In genomic region chr1:133424547-133425140, GRCm38 (mm10) we compare ENCODE assay signal across 8 mouse cellular contexts. TPM values are rescaled to one million over a fixed set of nuclear protein-coding genes. Genes with fewer than 3 reads are reported as not detected.
DNase-seq lines count a peak whose midpoint lies in the region; ATAC-seq lines count a peak whose summit lies in the region.

No protein-coding gene starts in this region.

- H3K4me1 ChIP-seq in heart, embryonic 13.5 days: peaks cover 22% of the 10 kb centered on the region
- peaks cover 3% of the 10 kb centered on the region for H3K4me1 ChIP-seq in brown adipose tissue, adult 24 weeks (ENCODE audit: control insufficient read depth, insufficient read depth, insufficient read length, low read length)
- H3K4me1 ChIP-seq in hindbrain, embryonic 13.5 days (replicated peaks): peaks cover 28% of the 10 kb centered on the region
- H3K4me1 ChIP-seq in midbrain, embryonic 14.5 days (ENCODE audit: control insufficient read depth, insufficient read depth, low read length): peaks cover 15% of the 10 kb centered on the region; the same call in 1 of the 2 replicates

- 55% methylated on average over 4 of the region's 4 CpGs for WGBS in heart, embryonic 13.5 days
- WGBS in hindbrain, embryonic 13.5 days: 60% methylated on average over 4 of the region's 4 CpGs
- WGBS in midbrain, embryonic 14.5 days: 55% methylated on average over 4 of the region's 4 CpGs

- intact Hi-C loops in heart, postnatal 25 days (cut with DNase I): loop anchor here (2.0 kb wide), 1 partner anchor 24 kb away; no protein-coding TSS in a partner anchor

- DNase-seq in heart, postnatal 25 days (ENCODE audit: low spot score): no peak
- no peak for DNase-seq in midbrain, embryonic 14.5 days
- no peak for DNase-seq in cerebellum, postnatal 10 days

- H3K27ac ChIP-seq in heart, embryonic 13.5 days (replicated peaks): no peak overlapping the region
- peak overlapping the region; percentile 37; the same call in 1 of the 2 replicates for H3K27ac ChIP-seq in brown adipose tissue, adult 24 weeks (replicated peaks; ENCODE audit: low read depth, low read length)
- no peak overlapping the region for H3K27ac ChIP-seq in hindbrain, embryonic 13.5 days
- no peak overlapping the region for H3K27ac ChIP-seq in midbrain, embryonic 14.5 days (replicated peaks; ENCODE audit: low read depth, low read length)

- H3K27me3 ChIP-seq in heart, embryonic 13.5 days (replicated peaks): peaks cover 18% of the 10 kb centered on the region
- no peaks in the 10 kb centered on the region for H3K27me3 ChIP-seq in hindbrain, embryonic 13.5 days
- H3K27me3 ChIP-seq in midbrain, embryonic 14.5 days (ENCODE audit: control insufficient read depth, insufficient read depth, low read length): no peaks in the 10 kb centered on the region

- no peak for ATAC-seq in heart, embryonic 13.5 days (ENCODE audit: extremely low read depth, insufficient number of reproducible peaks, low FRiP score, low TSS enrichment)
- ATAC-seq in hindbrain, embryonic 13.5 days (ENCODE audit: low FRiP score): no peak
- ATAC-seq in midbrain, embryonic 14.5 days (ENCODE audit: low FRiP score, low TSS enrichment): peak; percentile 22
- ATAC-seq in megakaryocyte progenitor cell, adult 5-6 weeks (replicated peaks; ENCODE audit: poor library complexity): no peak
- no peak for ATAC-seq in monocyte, adult 5-6 weeks (replicated peaks; ENCODE audit: insufficient number of reproducible peaks, low FRiP score, low TSS enrichment, poor library complexity, severe bottlenecking)

- no peak overlapping the region for H3K9ac ChIP-seq in heart, embryonic 13.5 days
- no peak overlapping the region for H3K9ac ChIP-seq in hindbrain, embryonic 13.5 days
- no peak overlapping the region for H3K9ac ChIP-seq in midbrain, embryonic 14.5 days (replicated peaks; ENCODE audit: low read length)

- H3K4me2 ChIP-seq in heart, embryonic 13.5 days: peak overlapping the region; percentile 99
- peak overlapping the region; percentile 99 for H3K4me2 ChIP-seq in hindbrain, embryonic 13.5 days
- H3K4me2 ChIP-seq in midbrain, embryonic 14.5 days (ENCODE audit: low read length): peak overlapping the region; percentile 98

- no peaks in the 10 kb centered on the region for H3K36me3 ChIP-seq in heart, embryonic 13.5 days
- H3K36me3 ChIP-seq in hindbrain, embryonic 13.5 days: no peaks in the 10 kb centered on the region
- H3K36me3 ChIP-seq in midbrain, embryonic 14.5 days (ENCODE audit: control insufficient read depth, insufficient read depth, low read length): no peaks in the 10 kb centered on the region

- peak overlapping the region; percentile 83; the same call in 1 of the 2 replicates for H3K4me3 ChIP-seq in heart, embryonic 13.5 days
- H3K4me3 ChIP-seq in brown adipose tissue, adult 24 weeks (ENCODE audit: insufficient read depth, low read depth, low read length): 0 out of 2 replicates have a peak overlapping the region, but pooled peaks have one; percentile 18
- peak overlapping the region; percentile 81 for H3K4me3 ChIP-seq in hindbrain, embryonic 13.5 days
- H3K4me3 ChIP-seq in midbrain, embryonic 14.5 days (replicated peaks; ENCODE audit: low read depth, low read length): peak overlapping the region; percentile 77

- H3K9me3 ChIP-seq in heart, embryonic 13.5 days: peaks cover 8% of the 10 kb centered on the region
- H3K9me3 ChIP-seq in hindbrain, embryonic 13.5 days: no peaks in the 10 kb centered on the region
- H3K9me3 ChIP-seq in midbrain, embryonic 14.5 days (ENCODE audit: control insufficient read depth, low read length): no peaks in the 10 kb centered on the region

RNA-seq across cellular contexts. Expression of gene Sox13, which starts 0.5 kb away (rescaled TPM):
- polyA plus RNA-seq in heart, embryonic 13.5 days (2015; fragmentation: Nextera tagmentation; extraction: Ambion mirVana): 4.3 and 4.9 TPM in 2 replicates
- 10 to 100 TPM; 15.2 to 19.9 TPM for total RNA-seq in heart, postnatal 25 days (2021)
- 5.5 and 6.6 TPM in 2 replicates for polyA plus RNA-seq in brown adipose tissue, adult 24 weeks (2012; ENCODE audit: insufficient read depth, insufficient read length, missing spikeins)
- polyA plus RNA-seq in hindbrain, embryonic 13.5 days (2015; fragmentation: Nextera tagmentation; extraction: Ambion mirVana): 7.9 and 8.0 TPM in 2 replicates
- 5.9 and 9.7 TPM in 2 replicates for polyA plus RNA-seq in midbrain, embryonic 14.5 days (2014; fragmentation: Nextera tagmentation; extraction: Ambion mirVana)
- total RNA-seq in megakaryocyte progenitor cell, adult 5-6 weeks (2015): 3.5 and 3.8 TPM in 2 replicates
- 0.98 and 2.2 TPM in 2 replicates for total RNA-seq in megakaryocyte progenitor cell, adult 5-6 weeks (2017)
- not detected in 3 replicates for total RNA-seq in monocyte, adult 5-6 weeks (2017)

Comparison
In these comparisons a context has a peak if more than half of its experiments do, and no peak if none do; other contexts are left out.
1. H3K4me3 ChIP-seq: peak in every context shown above with its lines; median percentile 83 in heart, embryonic 13.5 days; 81 in hindbrain, embryonic 13.5 days; 77 in midbrain, embryonic 14.5 days; 18 in brown adipose tissue, adult 24 weeks.